Mouse (Mus musculus) WW6 (cell line): Measurements from ENCODE around the gene Rbm38.
A peak's percentile ranks its signal among the peaks of the same experiment; 100 is the strongest.

Experiments
- DNase-seq: peaks from one replicate; pipeline ENCODE4 v3.0.0-alpha.2; 2013; ENCODE audit warnings: low read depth, low spot score

Rbm38 gene

GRCm38 (mm10) chr2:173058263-173058662, 38.0 kb downstream of the Rbm38 start:
- no peak for DNase-seq

- DNase-seq = no peak
These were observed 40.2 kb downstream of the Rbm38 start for GRCm38 (mm10) chr2:173060450-173060849.

GRCm38 (mm10) chr2:173061443-173062351, 41.4 kb downstream of the Rbm38 start:
- no peak for DNase-seq

GRCm38 (mm10) chr2:173063219-173063618, 42.9 kb downstream of the Rbm38 start:
- DNase-seq = no peak

- DNase-seq = no peak
These were observed 44.6 kb downstream of the Rbm38 start for GRCm38 (mm10) chr2:173064864-173065263.

- no peak for DNase-seq
These were observed 52.6 kb downstream of the Rbm38 start for GRCm38 (mm10) chr2:173072948-173073347.

- no peak for DNase-seq
These were observed 53.4 kb downstream of the Rbm38 start for GRCm38 (mm10) chr2:173073666-173074065.

- no peak for DNase-seq
These were observed 56.6 kb downstream of the Rbm38 start for GRCm38 (mm10) chr2:173076921-173077320.

GRCm38 (mm10) chr2:173079766-173080549, 59.7 kb downstream of the Rbm38 start:
- DNase-seq = no peak

- DNase-seq = no peak
These were observed 60.5 kb downstream of the Rbm38 start for GRCm38 (mm10) chr2:173080785-173081241.

- no peak for DNase-seq
These were observed 62.4 kb downstream of the Rbm38 start for GRCm38 (mm10) chr2:173082706-173083105.

- no peak for DNase-seq
These were observed 62.8 kb downstream of the Rbm38 start for GRCm38 (mm10) chr2:173083106-173083505.

- DNase-seq = peak; percentile 65
These were observed 63.6 kb downstream of the Rbm38 start for GRCm38 (mm10) chr2:173083712-173084475.
